Mouse (Mus musculus) G1E (cell line): ENCODE data around the gene Ppm1l.

Experiments
- CTCF ChIP-seq: IDR thresholded peaks from 2 replicates; pipeline ENCODE4 v1.5.1; 2012; ENCODE audit warnings: low read depth, low read length, inconsistent platforms, mixed read lengths
- GATA1 ChIP-seq: IDR thresholded peaks from 2 replicates; pipeline ENCODE4 v1.6.1; 2012; ENCODE audit warnings: borderline replicate concordance, low read length, inconsistent platforms, mixed read lengths
- GATA2 ChIP-seq: IDR thresholded peaks from 2 replicates; pipeline ENCODE4 v1.6.1; 2012; ENCODE audit warnings: low read depth, low read length, inconsistent platforms, borderline replicate concordance
- POLR2AphosphoS5 ChIP-seq: IDR thresholded peaks from 2 replicates; pipeline ENCODE4 v1.6.1; 2012; ENCODE audit warnings: low read depth, low read length, inconsistent platforms; ENCODE audit not compliant: insufficient replicate concordance
- TAL1 ChIP-seq: conservative IDR thresholded peaks from 2 replicates; pipeline ENCODE4 v1.6.1; 2012; ENCODE audit warnings: low read depth, low read length, inconsistent platforms, mixed read lengths

DNA sequence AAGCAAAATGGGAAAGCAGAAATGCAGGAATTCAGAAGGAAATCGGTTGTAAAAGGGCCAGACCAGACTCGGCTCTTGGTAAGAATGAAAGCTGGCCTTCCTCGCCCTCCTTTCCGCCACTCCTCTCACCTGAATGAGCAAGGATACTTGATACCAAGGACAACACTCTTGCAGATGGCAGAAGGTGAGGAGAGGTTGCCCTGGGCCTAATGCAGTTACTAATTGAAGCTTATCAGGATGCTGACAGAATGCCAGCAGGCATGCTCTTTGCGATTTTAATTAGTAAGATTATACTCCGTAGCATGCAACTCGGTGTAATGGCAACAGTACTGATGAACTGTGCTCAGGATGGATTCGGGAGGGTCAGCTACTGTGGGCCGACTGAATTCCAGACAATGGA, 214.8 kb downstream of the Ppm1l start:
- TF ChIP-seq POLR2AphosphoS5 = no peak
- no peak for TF ChIP-seq TAL1
- no peak for TF ChIP-seq CTCF
- no peak for TF ChIP-seq GATA1
- TF ChIP-seq GATA2 = no peak
